Mouse (Mus musculus): ENCODE measurements around the gene Tmem265.

DNA sequence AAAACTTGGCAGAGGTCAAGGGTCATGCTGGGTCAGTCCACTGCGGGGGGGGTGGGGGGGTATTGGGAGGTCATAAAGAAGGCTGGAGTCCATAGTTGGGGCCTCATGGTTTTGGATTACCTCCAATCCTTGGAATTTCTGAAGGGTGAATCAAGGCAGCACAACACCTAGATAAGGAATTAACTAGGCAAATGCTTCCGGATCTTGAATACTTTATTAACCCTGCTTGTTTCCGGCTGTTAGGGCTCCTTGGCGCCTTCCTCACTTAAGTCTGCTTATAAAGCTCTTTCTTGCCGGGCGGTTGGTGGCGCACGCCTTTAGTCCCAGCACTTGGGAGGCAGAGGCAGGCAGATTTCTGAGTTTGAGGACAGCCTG lies 48.2 kb upstream of the Tmem265 start:
- no peak for TF ChIP-seq EP300 (IDR thresholded peaks at IDR 0.05; ENCODE audit: insufficient read depth, low read depth, low read length)
- no peak for TF ChIP-seq CTCF (IDR thresholded peaks at IDR 0.05)

Measured in heart, adult 2 months (tissue).